Mouse (Mus musculus): Measurements from ENCODE around the gene Spta1.

- TF ChIP-seq POLR2A (IDR thresholded peaks at IDR 0.05; ENCODE audit: insufficient read length, low read depth), result no peak
- TF ChIP-seq MYOD1 (IDR thresholded peaks at IDR 0.05; ENCODE audit: control insufficient read depth in 1 of 3, insufficient read length in 2 of 3, low read depth in 2 of 3), result no peak
- TF ChIP-seq USF1 (IDR thresholded peaks at IDR 0.05; ENCODE audit: low read depth), result no peak
- TF ChIP-seq MAX (IDR thresholded peaks at IDR 0.05; ENCODE audit: low read depth), result no peak
- no peak for TF ChIP-seq POLR2AphosphoS2 (IDR thresholded peaks at IDR 0.05; ENCODE audit: insufficient read length, low read depth)
- no peak for TF ChIP-seq TCF12 (IDR thresholded peaks at IDR 0.05; ENCODE audit: insufficient read depth, poor library complexity, severe bottlenecking)
- TF ChIP-seq TCF3 (IDR thresholded peaks at IDR 0.05; ENCODE audit: insufficient read length, low read depth), result no peak
- TF ChIP-seq MYOG (IDR thresholded peaks at IDR 0.05; ENCODE audit: control insufficient read depth in 1 of 3, insufficient read depth in 1 of 3, insufficient read length in 2 of 3, low read depth in 2 of 3), result no peak
- no peak for TF ChIP-seq E2F4 (IDR thresholded peaks at IDR 0.05; ENCODE audit: insufficient read depth)
- no peak for TF ChIP-seq SRF (IDR thresholded peaks at IDR 0.05; ENCODE audit: control insufficient read depth, insufficient read length, low read depth)
- TF ChIP-seq CEBPB (IDR thresholded peaks at IDR 0.05; ENCODE audit: insufficient read depth, poor library complexity, severe bottlenecking), result no peak
These were observed 74.6 kb downstream of the Spta1 start for GRCm38 (mm10) chr1:174247170-174247569.
